Mouse (Mus musculus): Measurements from ENCODE around the gene Ermap.

Gene Ermap

DNA sequence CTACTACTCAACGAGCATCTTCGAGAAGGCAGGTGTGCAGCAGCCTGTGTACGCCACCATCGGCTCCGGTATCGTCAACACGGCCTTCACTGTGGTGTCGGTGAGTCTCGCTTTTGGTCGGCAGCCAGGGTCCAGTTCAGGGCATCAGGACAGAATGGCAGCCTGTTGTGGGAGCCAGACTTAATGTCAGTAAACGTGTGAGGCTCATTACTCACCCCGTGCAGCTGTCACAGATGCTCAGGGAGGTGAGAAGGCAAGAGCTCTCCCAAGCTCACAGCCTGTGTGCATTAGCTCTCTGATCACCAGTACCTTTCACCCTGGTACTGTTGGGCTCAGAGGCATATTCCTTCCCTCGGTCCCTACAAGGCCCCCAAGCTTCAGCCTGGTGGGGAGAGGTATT, 56.0 kb downstream of the Ermap start:
- ChIA-PET CTCF (interaction anchor here in 1 of 4 experiments (1.0 to 1.4 kb wide), 3 partner anchors 9 to 23 kb away, joined by 3 to 4 read pairs (median 3); no protein-coding TSS in a partner anchor), POLR2A (interaction anchor here in 3 of 4 experiments (0.9 to 12.9 kb wide), 15 partner anchors 7 to 128 kb away, joined by 3 to 254 read pairs (median 6); partner anchors contain the start of gene Slc2a1 (in 3 of the 3))

DNA sequence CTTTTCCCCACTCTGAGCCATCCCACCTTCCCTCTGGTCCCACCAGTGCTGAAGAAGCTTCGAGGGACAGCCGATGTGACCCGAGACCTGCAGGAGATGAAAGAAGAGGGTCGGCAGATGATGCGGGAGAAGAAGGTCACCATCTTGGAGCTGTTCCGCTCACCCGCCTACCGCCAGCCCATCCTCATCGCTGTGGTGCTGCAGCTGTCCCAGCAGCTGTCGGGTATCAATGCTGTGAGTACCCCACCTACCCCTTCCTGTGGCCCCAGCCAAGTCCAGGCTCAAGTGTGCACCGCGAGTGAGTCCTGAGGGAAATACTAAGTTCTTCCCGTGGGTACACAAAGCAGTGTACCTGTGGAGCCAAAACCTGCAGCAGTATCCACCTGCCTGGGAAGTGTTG, 56.5 kb downstream of the Ermap start:
- ChIA-PET POLR2A (interaction anchor here in 3 of 4 experiments (1.1 to 12.9 kb wide), 13 partner anchors 6 to 127 kb away, joined by 3 to 254 read pairs (median 12); partner anchors contain the start of gene Slc2a1 (in 3 of the 3)), CTCF (interaction anchor here in 2 of 4 experiments (0.5 to 1.4 kb wide), 3 partner anchors 9 to 897 kb away, joined by 3 to 4 read pairs (median 3); no protein-coding TSS in a partner anchor)

GRCm38 (mm10) chr4:119131189-119131910, 58.5 kb downstream of the Ermap start:
- ChIA-PET POLR2A (interaction anchor here (0.6 to 17.0 kb wide), 14 partner anchors 10 to 120 kb away, joined by 3 to 375 read pairs (median 4); partner anchors contain the start of gene Slc2a1 (in 3 of the 4)), CTCF (interaction anchor here in 1 of 4 experiments (1.0 kb wide), 1 partner anchor 10 kb away, joined by 3 read pairs; no protein-coding TSS in a partner anchor)

GRCm38 (mm10) chr4:119129096-119129495, 60.7 kb downstream of the Ermap start:
- CTCF ChIA-PET, result interaction anchor here in 2 of 4 experiments (0.6 to 0.8 kb wide), 2 partner anchors 122 to 123 kb away, joined by 3 read pairs; no protein-coding TSS in a partner anchor
- POLR2A ChIA-PET, result interaction anchor here (0.5 to 17.0 kb wide), 20 partner anchors 8 to 122 kb away, joined by 3 to 375 read pairs (median 4); partner anchors contain the start of gene Slc2a1 (in 3 of the 4)

DNA sequence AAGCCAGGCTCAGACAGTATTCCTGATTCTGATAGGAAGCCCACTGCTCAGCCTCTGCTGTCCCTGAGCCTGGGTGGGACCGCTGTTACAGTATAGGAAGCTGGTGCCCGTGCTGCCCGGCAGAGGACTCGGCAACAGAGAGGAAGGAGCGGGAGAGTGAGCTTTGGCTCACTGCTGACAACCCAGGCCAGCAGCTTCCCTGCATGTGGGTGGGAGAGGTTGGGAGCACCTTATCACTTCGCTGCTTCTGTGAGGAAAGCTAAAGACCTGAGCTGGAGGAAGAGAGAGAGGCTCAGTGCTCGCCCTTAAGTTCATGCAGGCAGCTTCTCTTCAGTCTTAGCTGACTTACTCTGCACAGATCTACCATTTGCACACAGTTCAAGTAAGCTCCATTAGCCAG, 61.3 kb downstream of the Ermap start:
- ChIA-PET CTCF (interaction anchor here in 2 of 4 experiments (0.6 to 0.8 kb wide), 2 partner anchors 122 to 123 kb away, joined by 3 read pairs; no protein-coding TSS in a partner anchor), POLR2A (interaction anchor here (0.6 to 17.0 kb wide), 24 partner anchors 8 to 123 kb away, joined by 3 to 375 read pairs (median 4); partner anchors contain the start of gene Slc2a1 (in 3 of the 4))

DNA sequence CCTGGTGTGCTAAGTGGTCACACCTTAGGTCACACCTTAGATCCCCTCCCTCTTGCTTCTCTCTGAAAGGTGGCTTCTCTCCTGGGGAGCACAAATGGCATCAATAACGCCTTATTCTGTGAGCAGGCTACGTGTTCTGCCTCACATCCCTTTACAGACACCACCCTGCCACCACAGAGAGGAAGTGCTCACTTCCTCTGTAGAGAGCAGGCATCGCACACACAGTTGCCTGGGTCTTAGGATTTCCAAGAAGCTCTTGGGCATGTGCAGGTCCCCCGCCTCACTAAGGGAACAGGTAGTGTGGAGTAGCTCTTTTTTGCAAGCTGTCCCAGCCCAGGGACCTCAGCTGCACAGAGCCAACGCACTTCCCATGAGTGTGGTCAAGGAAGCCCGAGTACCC, 62.6 kb downstream of the Ermap start:
- POLR2A ChIA-PET, result interaction anchor here (0.8 to 17.0 kb wide), 20 partner anchors 8 to 130 kb away, joined by 3 to 375 read pairs (median 6); partner anchors contain the start of gene Slc2a1 (in 3 of the 4)

GRCm38 (mm10) chr4:119125577-119126270, 64.1 kb downstream of the Ermap start:
- CTCF ChIA-PET, result interaction anchor here in 1 of 4 experiments (0.5 to 1.1 kb wide), 4 partner anchors 13 to 36 kb away, joined by 3 to 5 read pairs (median 3); no protein-coding TSS in a partner anchor

More for the DNA sequence above, 62.6 kb downstream of the Ermap start:
- CTCF ChIA-PET, result no interaction called here

More at GRCm38 (mm10) chr4:119125577-119126270, 64.1 kb downstream of the Ermap start:
- POLR2A ChIA-PET, result interaction anchor here in 3 of 4 experiments (0.5 to 17.0 kb wide), 26 partner anchors 9 to 503 kb away, joined by 3 to 375 read pairs (median 4); partner anchors contain the start of genes Slc2a1 (in 3 of the 3) and Ybx1 (in 1 of the 3)

All from embryonic stem cell, embryonic (primary cell).